Mouse (Mus musculus) lung, postnatal 0 days (tissue): ENCODE measurements at regions not wholly inside any gene's neighbourhood (a gene's known extent, or its start where the extent isn't known, plus 50 kb on each side); places are given as distances from the start of the nearest gene placed in this dataset.

Experiments used
- ATAC-seq: fragments of 200-750 bp; cut with Nextera tagmentation; 2 replicates; pipeline ENCODE4 v1.8.0; 2017; ENCODE audit warnings: moderate library complexity
- DNase-seq: peaks from one replicate; pipeline ENCODE4 v3.0.0-alpha.2; 2016; ENCODE audit warnings: low spot score
- H3K27ac ChIP-seq: fragments of 300-500 bp; sonication (generic); 2 replicates; pipeline ENCODE4 v1.5.1; 2014; ENCODE audit warnings: antibody characterized with exemption, mild to moderate bottlenecking, low read length, mixed read lengths
- H3K27me3 ChIP-seq: fragments of 300-500 bp; sonication (generic); replicated peaks from 2 replicates; pipeline ENCODE4 v1.6.1; 2014; ENCODE audit warnings: low read length, mixed read lengths; ENCODE audit not compliant: insufficient read depth
- H3K36me3 ChIP-seq: fragments of 300-500 bp; sonication (generic); 2 replicates; pipeline ENCODE4 v1.6.1; 2014; ENCODE audit warnings: low read length, mixed read lengths; ENCODE audit not compliant: insufficient read depth
- H3K4me1 ChIP-seq: fragments of 300-500 bp; sonication (generic); 2 replicates; pipeline ENCODE4 v1.6.1; 2014; ENCODE audit warnings: antibody characterized with exemption, low read depth, low read length, mixed read lengths; ENCODE audit not compliant: insufficient read depth
- H3K4me2 ChIP-seq: fragments of 300-500 bp; sonication (generic); replicated peaks from 2 replicates; pipeline ENCODE4 v1.6.1; 2014; ENCODE audit warnings: low read depth, mild to moderate bottlenecking, low read length, moderate library complexity, mixed read lengths
- H3K4me3 ChIP-seq: fragments of 300-500 bp; sonication (generic); 2 replicates; pipeline ENCODE4 v1.5.1; 2014; ENCODE audit warnings: low read depth, low read length
- H3K9ac ChIP-seq: fragments of 300-500 bp; sonication (generic); replicated peaks from 2 replicates; pipeline ENCODE4 v1.6.1; 2014; ENCODE audit warnings: low read depth, mild to moderate bottlenecking
- H3K9me3 ChIP-seq: fragments of 300-500 bp; sonication (generic); 2 replicates; pipeline ENCODE4 v1.6.1; 2016; ENCODE audit warnings: low read length, mixed read lengths
- CTCF ChIP-seq: IDR thresholded peaks from 2 replicates; pipeline ENCODE4 v1.5.1; 2016; ENCODE audit warnings: antibody characterized with exemption, mild to moderate bottlenecking
- EP300 ChIP-seq: IDR thresholded peaks from 2 replicates; pipeline ENCODE4 v1.6.1; 2016; ENCODE audit warnings: antibody characterized with exemption, mild to moderate bottlenecking, control low read depth
- WGBS: fragments of 180-500 bp; shearing (Covaris S2); extraction: QIAGEN DNeasy Blood & Tissue Kit; methylation state at CpG from one replicate; pipeline ENCODE4 v1.1.7; 2014; 5-methylcytosine and 5-hydroxymethylcytosine counted together

GRCm38 (mm10) chr13:97512521-97512920 is 247.9 kb downstream of the Gm10260 start:
- H3K9me3 ChIP-seq = no peaks in the 10 kb centered on the region
- no peak overlapping the region for H3K27ac ChIP-seq
- DNase-seq (no peak), ATAC-seq (no peak)
- H3K27me3 ChIP-seq = no peaks in the 10 kb centered on the region
- no peaks in the 10 kb centered on the region for H3K36me3 ChIP-seq
- H3K4me2 ChIP-seq = no peak overlapping the region
- no peak for TF ChIP-seq EP300
- no peak for TF ChIP-seq CTCF
- 0 out of 2 replicates have a peak, but pooled peaks cover 9% of the 10 kb centered on the region for H3K4me1 ChIP-seq
- H3K4me3 ChIP-seq = no peak overlapping the region
- H3K9ac ChIP-seq = no peak overlapping the region
- WGBS = 38% methylated on average over 4 of the region's 4 CpGs

GRCm38 (mm10) chr13:97510431-97511261 is 249.8 kb downstream of the Gm10260 start:
- TF ChIP-seq EP300 = no peak
- no peak for TF ChIP-seq CTCF
- ATAC-seq (peak; percentile 84), DNase-seq (peak; percentile 58)
- Histone ChIP-seq H3K36me3 (no peaks in the 10 kb centered on the region), H3K27me3 (no peaks in the 10 kb centered on the region), H3K9ac (no peak overlapping the region), H3K4me2 (no peak overlapping the region), H3K4me1 (0 out of 2 replicates have a peak, but pooled peaks cover 9% of the 10 kb centered on the region), H3K9me3 (no peaks in the 10 kb centered on the region), H3K4me3 (no peak overlapping the region), H3K27ac (no peak overlapping the region)
- WGBS = 19% methylated on average over 10 of the region's 10 CpGs

- TF ChIP-seq CTCF (no peak), EP300 (no peak)
- Histone ChIP-seq H3K4me1 (no peaks in the 10 kb centered on the region), H3K27ac (no peak overlapping the region)
Observed at GRCm38 (mm10) chr13:97504949-97505348, 255.5 kb downstream of the Gm10260 start.

GRCm38 (mm10) chr13:97503955-97504739 is 256.3 kb downstream of the Gm10260 start:
- Histone ChIP-seq H3K27me3 (no peaks in the 10 kb centered on the region), H3K36me3 (no peaks in the 10 kb centered on the region), H3K4me2 (no peak overlapping the region), H3K9ac (no peak overlapping the region), H3K9me3 (no peaks in the 10 kb centered on the region), H3K4me3 (no peak overlapping the region), H3K4me1 (no peaks in the 10 kb centered on the region), H3K27ac (no peak overlapping the region)
- ATAC-seq (no peak), DNase-seq (no peak)
- no peak for TF ChIP-seq EP300
- no peak for TF ChIP-seq CTCF
- WGBS = 95% methylated on average over 10 of the region's 10 CpGs

More at GRCm38 (mm10) chr13:97504949-97505348, 255.5 kb downstream of the Gm10260 start:
- no peak for DNase-seq
- 89% methylated on average over 5 of the region's 5 CpGs for WGBS
- Histone ChIP-seq H3K36me3 (no peaks in the 10 kb centered on the region), H3K9me3 (no peaks in the 10 kb centered on the region), H3K27me3 (no peaks in the 10 kb centered on the region), H3K4me2 (no peak overlapping the region), H3K4me3 (no peak overlapping the region), H3K9ac (no peak overlapping the region)
- ATAC-seq = no peak

GRCm38 (mm10) chr13:97503391-97503790 is 257.0 kb downstream of the Gm10260 start:
- DNase-seq = no peak
- Histone ChIP-seq H3K9ac (no peak overlapping the region), H3K36me3 (no peaks in the 10 kb centered on the region), H3K27me3 (no peaks in the 10 kb centered on the region), H3K4me1 (no peaks in the 10 kb centered on the region), H3K9me3 (no peaks in the 10 kb centered on the region), H3K27ac (no peak overlapping the region), H3K4me3 (no peak overlapping the region), H3K4me2 (no peak overlapping the region)
- ATAC-seq = no peak
- TF ChIP-seq EP300 (no peak), CTCF (no peak)
- WGBS = 58% methylated on average over 5 of the region's 5 CpGs

GRCm38 (mm10) chr13:97500155-97500554 is 259.2 kb downstream of the Enc1 start:
- Histone ChIP-seq H3K27ac (no peak overlapping the region), H3K9ac (no peak overlapping the region), H3K4me1 (no peaks in the 10 kb centered on the region), H3K9me3 (no peaks in the 10 kb centered on the region), H3K36me3 (no peaks in the 10 kb centered on the region), H3K27me3 (no peaks in the 10 kb centered on the region), H3K4me3 (no peak overlapping the region), H3K4me2 (no peak overlapping the region)
- 68% methylated on average over 8 of the region's 8 CpGs for WGBS
- no peak for ATAC-seq
- no peak for TF ChIP-seq EP300
- DNase-seq = no peak
